ENCODE assay signal across 11 mouse cellular contexts in the genomic region with DNA sequence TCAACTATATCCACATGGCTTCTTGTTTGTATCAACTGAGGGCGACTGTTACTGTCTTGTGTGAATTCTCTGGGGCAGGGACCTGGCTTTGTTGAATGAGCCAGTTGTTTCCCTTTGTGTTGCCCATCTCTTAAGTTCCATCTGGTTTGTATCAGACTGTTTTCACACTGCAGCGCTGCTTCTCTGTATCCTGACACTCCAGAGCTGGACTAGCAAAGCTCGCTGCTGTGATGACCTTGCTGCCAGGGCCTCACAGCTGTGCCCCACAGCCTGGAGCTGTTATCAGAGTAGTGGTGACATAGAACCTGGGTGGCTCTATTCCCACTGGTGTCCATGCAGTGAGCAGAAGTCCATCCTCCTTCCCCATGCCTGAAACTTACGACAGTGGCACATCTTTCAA.
DNase-seq lines count a peak whose midpoint lies in the region; ATAC-seq and TF ChIP-seq lines count a peak whose summit lies in the region.
"Had no signal": no experiment of that assay in that cellular context is flagged by ENCODE, and none has a peak within 500 bp of the region (broad histone marks: within the 10 kb centered on the region; RNA-seq: fewer than 3 reads in every experiment).

No protein-coding gene starts in this region.

- TF ChIP-seq CTCF in liver, postnatal 0 days (IDR thresholded peaks at IDR 0.05; ENCODE audit: low read depth), result no peak

- H3K36me3 ChIP-seq in liver, embryonic 13.5 days, result peaks cover 8% of the 10 kb centered on the region; the same call in 1 of the 2 replicates
- no peaks in the 10 kb centered on the region for H3K36me3 ChIP-seq in liver, postnatal 0 days (replicated peaks; ENCODE audit: insufficient read depth, low read length)
- H3K36me3 ChIP-seq in embryonic facial prominence, embryonic 12.5 days, result peaks cover 5% of the 10 kb centered on the region; the same call in 1 of the 2 replicates

- H3K4me2 ChIP-seq in liver, embryonic 13.5 days, result no peak overlapping the region
- H3K4me2 ChIP-seq in liver, postnatal 0 days (ENCODE audit: low read depth, low read length), result no peak overlapping the region
- H3K4me2 ChIP-seq in embryonic facial prominence, embryonic 12.5 days (replicated peaks), result no peak overlapping the region

- H3K9ac ChIP-seq in liver, embryonic 13.5 days, result no peak overlapping the region
- H3K9ac ChIP-seq in liver, postnatal 0 days (replicated peaks), result no peak overlapping the region
- no peak overlapping the region for H3K9ac ChIP-seq in embryonic facial prominence, embryonic 12.5 days

- H3K4me1 ChIP-seq in liver, embryonic 13.5 days (replicated peaks), result peaks cover 7% of the 10 kb centered on the region; the same call in 1 of the 2 replicates
- no peaks in the 10 kb centered on the region for H3K4me1 ChIP-seq in liver, postnatal 0 days (ENCODE audit: insufficient read depth)
- H3K4me1 ChIP-seq in embryonic facial prominence, embryonic 12.5 days, result peaks cover 8% of the 10 kb centered on the region; the same call in 1 of the 2 replicates

- H3K27ac ChIP-seq in liver, embryonic 13.5 days, result 0 out of 2 replicates have a peak overlapping the region, but pooled peaks have one; percentile 9
- no peak overlapping the region for H3K27ac ChIP-seq in liver, postnatal 0 days (ENCODE audit: low read depth)
- peak overlapping the region; percentile 69 for H3K27ac ChIP-seq in embryonic facial prominence, embryonic 12.5 days
- H3K27ac ChIP-seq: hindbrain, postnatal 0 days had no signal

- no peak for TF ChIP-seq EP300 in liver, postnatal 0 days (IDR thresholded peaks at IDR 0.05; ENCODE audit: low read depth)

- no peak for DNase-seq in liver, embryonic 13.5 days
- no peak for DNase-seq in liver, postnatal 0 days
- DNase-seq in embryo, embryonic 11 days, result peak; percentile 68
- peak; percentile 20 to 57 for DNase-seq in heart, postnatal 14 days
- no peak for DNase-seq in layer of hippocampus, adult 18-20 months (ENCODE audit: low spot score in 2 of 2)
- no peak for DNase-seq in spleen, postnatal 36 days (ENCODE audit: low spot score in 2 of 2)
- DNase-seq: kidney, postnatal 4 days; lung, postnatal 4 days; right cerebral cortex, postnatal 14 days had no signal

- H3K9me3 ChIP-seq in liver, embryonic 13.5 days (replicated peaks), result no peaks in the 10 kb centered on the region
- H3K9me3 ChIP-seq in liver, postnatal 0 days (ENCODE audit: low read length), result no peaks in the 10 kb centered on the region
- H3K9me3 ChIP-seq in embryonic facial prominence, embryonic 12.5 days, result no peaks in the 10 kb centered on the region

- intact Hi-C loops in heart, postnatal 14 days (cut with DNase I), result no loop called here

- no peaks in the 10 kb centered on the region for H3K27me3 ChIP-seq in liver, embryonic 13.5 days
- no peaks in the 10 kb centered on the region for H3K27me3 ChIP-seq in liver, postnatal 0 days (ENCODE audit: insufficient read depth, low read length)
- H3K27me3 ChIP-seq in embryonic facial prominence, embryonic 12.5 days, result no peaks in the 10 kb centered on the region

- 64% methylated on average over 4 of the region's 4 CpGs for WGBS in liver, embryonic 13.5 days (ENCODE audit: insufficient replicate concordance)
- WGBS in liver, postnatal 0 days (ENCODE audit: insufficient replicate concordance), result 63% methylated on average over 4 of the region's 4 CpGs
- 22% methylated on average over 4 of the region's 4 CpGs for WGBS in embryonic facial prominence, embryonic 12.5 days

- ATAC-seq in liver, embryonic 13.5 days (ENCODE audit: low read depth), result no peak
- ATAC-seq in liver, postnatal 0 days, result no peak
- peak; percentile 67; the same call in 1 of the 2 replicates for ATAC-seq in embryonic facial prominence, embryonic 12.5 days (ENCODE audit: insufficient number of reproducible peaks, insufficient read depth, low FRiP score, low TSS enrichment)
- ATAC-seq: hindbrain, postnatal 0 days had no signal

- H3K4me3 ChIP-seq in liver, embryonic 13.5 days (replicated peaks), result no peak overlapping the region
- no peak overlapping the region for H3K4me3 ChIP-seq in liver, postnatal 0 days (ENCODE audit: low read depth, low read length)
- H3K4me3 ChIP-seq in embryonic facial prominence, embryonic 12.5 days, result no peak overlapping the region

Comparison
In these comparisons a context has a peak if more than half of its experiments do, and no peak if none do; other contexts are left out.
1. DNase-seq: peak in embryo, embryonic 11 days (single experiment) and heart, postnatal 14 days (2 of 2); none in liver, embryonic 13.5 days (single experiment), liver, postnatal 0 days (single experiment), layer of hippocampus, adult 18-20 months (0 of 2) and spleen, postnatal 36 days (0 of 2).